Mouse (Mus musculus) cerebellum, postnatal 10 days (tissue): Measurements from ENCODE around the gene Cdyl2.
A peak's percentile ranks its signal among the peaks of the same experiment; 100 is the strongest.

Experiments used
- DNase-seq, 2 experiments: peaks; one replicate each; pipeline ENCODE4 v3.0.0; 2021; ENCODE audit warnings: mixed read lengths in 2 of 2

The Cdyl2 gene

DNA sequence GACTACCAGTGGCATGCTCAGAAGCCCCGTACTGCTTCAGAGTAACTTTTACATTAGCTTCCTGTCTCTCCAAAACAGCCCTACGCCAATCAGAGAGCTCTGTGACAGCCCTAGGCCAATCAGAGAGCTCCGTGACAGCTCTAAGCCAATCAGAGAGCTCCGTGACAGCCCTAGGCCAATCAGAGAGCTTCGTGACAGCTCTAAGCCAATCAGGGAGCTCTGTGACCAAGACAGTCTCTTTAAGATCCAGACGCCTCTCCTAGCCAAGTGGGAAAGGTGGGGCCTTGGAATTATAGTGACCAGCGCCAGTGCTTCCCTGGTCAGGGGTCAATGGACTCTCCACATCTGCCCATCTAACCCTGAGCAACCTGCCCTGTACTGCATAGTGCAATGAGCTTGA is 62.2 kb downstream of the Cdyl2 start:
- DNase-seq = no peak

DNA sequence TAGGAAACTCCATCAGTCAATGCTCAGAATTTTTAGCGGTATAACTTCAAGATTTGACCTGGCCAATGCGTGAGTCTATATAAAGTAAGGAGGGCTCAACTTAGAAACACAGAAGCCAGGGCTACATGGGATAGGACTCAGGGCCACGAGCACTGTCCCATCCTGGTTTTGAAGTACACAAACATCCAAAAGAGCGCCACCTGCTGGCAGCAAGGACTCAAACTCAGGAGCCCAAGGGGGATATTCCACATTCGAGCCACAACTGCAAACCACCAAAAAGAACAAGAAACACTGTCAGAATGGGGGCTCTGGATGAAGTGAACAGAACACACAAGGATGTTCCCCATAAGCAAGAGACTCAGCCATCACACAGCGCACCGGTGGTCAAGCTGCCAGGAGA is 63.8 kb downstream of the Cdyl2 start:
- DNase-seq = no peak

DNA sequence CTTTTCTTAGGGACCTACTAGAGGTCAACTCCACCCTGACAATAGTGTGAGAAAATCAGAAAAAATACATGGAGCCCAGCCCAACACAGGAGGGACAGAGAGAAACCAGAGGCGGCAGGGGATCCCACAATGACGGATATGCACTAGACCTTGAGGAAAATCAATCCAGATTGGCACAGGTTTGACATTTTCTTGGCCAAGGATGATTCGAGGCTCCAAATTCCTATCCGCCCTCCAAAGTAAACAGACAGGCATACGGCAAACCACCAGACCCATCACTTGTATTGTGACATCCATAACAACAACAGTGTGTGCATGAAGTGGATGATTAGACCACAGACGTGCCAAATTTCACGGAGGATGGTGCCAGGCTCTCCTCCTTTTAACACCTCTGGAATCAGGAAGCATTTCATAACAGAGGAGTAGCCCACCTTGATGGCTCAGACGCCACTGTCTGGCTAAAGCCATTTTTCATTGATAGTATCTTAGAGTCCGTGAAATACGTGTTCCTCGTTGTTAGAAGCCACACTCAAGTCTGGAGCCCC is 65.9 kb downstream of the Cdyl2 start:
- DNase-seq = peak; percentile 19 to 22

DNA sequence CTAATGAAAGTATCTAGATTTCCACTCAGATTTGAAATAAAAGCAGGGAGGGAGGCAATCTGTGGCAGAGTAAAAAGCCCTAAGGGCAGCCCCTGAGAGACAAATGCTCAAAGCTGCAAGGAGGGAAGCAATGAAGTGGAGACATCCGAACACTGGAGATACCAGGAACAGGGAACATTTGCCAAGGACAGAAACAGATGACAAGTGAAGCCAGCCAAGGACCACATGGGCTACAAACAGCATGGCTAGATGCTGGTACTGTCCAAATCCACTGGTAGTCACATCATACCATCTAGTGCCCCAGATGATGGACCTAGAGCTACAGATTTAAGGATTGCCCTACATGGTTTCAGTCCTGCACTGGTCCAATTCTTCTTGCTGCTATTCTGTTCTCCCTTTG is 71.3 kb downstream of the Cdyl2 start:
- DNase-seq = no peak

DNA sequence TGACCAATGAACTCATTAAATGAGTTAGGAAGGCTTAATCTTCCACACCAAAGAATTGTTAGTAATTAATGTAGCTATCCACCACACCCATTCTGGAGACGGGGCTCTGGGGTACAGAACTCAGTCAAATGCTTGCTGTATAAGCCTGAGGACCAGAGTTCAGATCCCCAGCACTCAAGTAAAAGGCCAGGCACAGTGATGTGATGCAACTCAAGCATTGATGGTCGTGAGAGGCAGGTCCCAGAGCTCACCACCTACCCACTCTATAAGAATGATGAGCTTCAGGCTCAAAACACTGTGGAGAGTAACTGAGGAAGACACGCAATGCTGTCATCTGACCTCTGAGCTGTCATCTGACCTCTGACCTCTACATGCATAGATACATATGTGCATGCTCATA is 76.0 kb downstream of the Cdyl2 start:
- DNase-seq = no peak

DNA sequence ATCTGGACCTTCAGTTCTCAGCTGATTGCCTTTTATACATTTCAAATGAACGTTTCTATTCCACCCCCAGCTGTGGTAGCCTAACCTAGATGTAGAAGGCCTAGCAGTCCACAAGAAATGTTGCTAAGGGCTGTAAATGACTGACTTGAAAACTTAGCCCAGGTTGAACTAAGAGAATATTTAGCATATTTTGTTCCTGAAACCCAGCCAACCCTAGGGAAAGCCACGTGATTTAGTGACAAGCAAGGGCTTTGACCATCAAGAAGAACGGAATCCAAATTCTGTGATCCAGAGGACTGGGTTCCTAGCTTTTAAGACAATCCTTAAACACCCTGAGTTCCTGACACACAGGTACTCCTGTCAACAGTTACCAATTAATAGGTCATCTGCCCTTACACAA is 77.9 kb downstream of the Cdyl2 start:
- DNase-seq = no peak

DNA sequence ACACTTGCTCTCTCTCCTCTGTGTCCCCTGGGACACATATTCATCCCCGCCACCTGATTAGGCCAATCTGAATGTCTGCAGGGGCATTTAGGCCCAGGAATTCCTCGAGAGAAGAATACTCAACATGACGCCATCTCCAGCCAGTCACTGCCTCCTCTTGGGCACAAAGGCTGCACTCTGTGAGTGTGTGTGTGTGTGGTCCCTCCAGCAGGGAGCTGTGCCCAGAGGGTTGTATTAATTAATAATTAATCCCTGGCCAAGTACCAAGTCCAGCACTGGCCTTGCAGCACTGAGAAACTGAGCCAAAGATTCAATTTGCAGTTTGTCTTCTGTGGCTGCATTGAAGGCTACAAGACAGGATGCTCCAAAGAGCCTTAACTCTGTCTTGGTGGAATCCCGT is 79.8 kb downstream of the Cdyl2 start:
- peak; percentile 47 to 49 for DNase-seq

DNA sequence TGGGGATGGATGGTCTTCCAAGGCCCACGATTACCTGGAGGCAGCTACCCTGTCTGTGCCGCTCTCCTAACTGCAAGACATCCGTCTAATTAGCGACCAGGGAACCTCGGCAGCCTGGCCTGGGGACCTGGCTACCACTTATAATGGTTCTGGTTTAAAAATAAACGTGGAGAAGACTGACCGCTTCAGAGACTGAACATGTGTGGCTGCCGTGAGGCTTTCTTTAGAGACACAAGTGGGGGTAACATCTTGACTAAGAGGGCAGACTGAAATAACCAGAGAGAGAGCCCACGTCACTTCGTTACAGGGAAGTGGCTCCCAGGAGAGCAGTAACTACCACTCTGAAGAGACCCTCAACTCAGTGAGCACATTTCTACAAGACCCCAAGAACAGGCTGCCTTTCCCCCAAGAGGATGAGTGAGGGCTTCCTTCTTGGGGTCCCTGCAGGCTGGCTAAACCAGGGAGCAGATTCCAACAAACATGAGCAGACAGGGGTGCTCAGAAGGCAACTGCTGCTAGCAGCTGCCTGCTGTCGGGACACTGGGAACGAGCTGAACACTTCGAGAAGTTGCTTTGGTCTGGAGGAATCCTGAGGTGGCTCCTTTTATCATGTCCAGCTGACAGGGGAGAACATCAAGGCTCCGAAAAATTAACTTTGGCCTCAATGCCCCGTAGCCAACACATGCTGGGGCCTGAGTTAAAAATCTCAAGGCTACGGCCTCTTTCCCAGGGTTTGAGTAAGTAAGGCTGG is 82.6 kb downstream of the Cdyl2 start:
- DNase-seq = no peak

DNA sequence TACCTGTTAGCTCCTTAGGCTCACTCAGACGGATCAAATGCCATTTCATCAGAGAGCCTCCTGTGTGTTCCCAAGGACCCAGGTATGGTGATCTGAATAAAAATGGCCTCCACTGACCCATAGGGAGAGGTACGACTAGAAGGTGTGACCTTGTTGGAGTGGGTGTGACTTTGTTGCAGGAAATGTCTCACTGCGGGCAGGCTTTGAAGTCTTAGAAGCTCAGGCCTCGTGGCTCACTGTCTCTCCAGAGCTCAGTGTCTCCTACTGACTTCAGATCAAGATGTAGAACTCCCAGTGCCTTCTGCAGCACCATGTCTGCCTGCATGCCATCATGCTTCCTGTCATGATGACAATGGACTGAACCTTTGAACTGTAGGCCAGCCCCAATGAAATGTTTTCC is 87.4 kb downstream of the Cdyl2 start:
- no peak for DNase-seq

DNA sequence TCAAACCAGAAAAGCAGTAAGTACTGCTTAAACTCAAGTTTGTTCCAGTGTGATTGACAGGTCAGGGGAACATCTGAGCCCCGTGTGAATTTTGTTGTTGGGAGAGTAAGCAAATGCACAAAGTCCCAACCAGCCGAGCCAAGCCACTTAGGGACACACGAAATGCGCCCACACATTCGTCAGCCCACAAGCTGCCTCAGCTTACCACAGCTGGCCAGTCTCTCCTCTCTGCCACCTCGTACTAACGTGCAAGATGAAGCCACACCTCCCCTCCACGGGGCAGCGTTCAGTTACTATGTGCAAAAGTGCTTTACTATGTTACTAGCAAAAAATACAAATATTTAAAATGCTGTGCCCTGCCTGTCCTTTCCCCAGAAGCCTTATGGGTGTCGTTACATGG is 91.9 kb downstream of the Cdyl2 start:
- no peak for DNase-seq

DNA sequence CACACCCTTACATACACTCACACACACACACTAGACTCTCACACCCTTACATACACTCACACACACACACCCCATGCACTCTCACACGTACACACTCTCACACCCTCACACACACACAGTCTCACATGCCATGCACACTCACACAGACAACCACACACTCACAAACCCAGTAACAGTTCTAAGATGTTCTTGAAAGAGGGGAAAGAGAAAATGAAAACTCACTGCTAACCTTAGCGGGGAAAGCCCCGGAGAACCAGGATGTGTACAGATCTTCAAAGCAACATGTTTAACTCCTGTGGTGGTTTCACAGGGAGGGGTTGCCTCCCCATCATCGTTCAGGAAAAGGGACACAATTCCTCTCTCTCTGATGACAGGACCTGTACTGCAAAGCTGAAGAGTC is 94.8 kb downstream of the Cdyl2 start:
- DNase-seq = no peak

DNA sequence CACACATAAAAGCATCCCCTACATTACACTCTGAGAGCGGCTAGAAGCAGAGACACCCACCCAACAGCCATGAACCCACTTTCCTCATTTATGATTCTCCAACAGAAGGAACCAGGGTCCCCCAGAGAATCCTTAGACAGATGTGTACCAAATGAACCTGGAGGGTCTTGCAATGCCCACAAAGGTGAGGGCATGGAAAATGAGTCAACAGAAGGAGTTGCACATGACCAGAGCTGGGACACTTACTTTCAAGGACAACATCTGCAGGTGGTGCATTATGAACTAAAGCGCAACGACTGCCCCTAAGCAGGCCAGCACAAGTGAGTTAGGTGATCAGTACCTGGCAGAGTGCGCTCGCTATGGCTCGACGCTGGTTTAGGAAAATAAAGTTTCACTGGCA is 95.6 kb downstream of the Cdyl2 start:
- no peak for DNase-seq

DNA sequence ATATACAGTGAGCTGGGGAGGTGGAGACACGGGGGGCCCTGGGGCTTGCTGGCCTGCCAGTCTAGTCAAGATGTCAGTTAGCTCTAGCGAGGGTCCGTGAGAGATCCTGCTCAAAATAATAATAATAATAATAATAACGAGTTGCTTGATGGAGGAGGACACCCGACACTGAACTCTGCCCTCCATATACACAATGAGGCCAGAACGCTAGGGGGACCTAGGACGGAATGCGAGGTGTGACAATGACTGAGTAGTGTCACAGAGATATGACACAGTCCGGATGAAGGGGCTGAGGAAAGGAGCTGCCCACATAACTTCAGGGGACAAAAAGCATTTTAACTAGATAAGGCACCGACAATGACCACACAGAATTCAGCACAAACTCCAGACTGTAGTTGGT is 96.4 kb downstream of the Cdyl2 start:
- no peak for DNase-seq

DNA sequence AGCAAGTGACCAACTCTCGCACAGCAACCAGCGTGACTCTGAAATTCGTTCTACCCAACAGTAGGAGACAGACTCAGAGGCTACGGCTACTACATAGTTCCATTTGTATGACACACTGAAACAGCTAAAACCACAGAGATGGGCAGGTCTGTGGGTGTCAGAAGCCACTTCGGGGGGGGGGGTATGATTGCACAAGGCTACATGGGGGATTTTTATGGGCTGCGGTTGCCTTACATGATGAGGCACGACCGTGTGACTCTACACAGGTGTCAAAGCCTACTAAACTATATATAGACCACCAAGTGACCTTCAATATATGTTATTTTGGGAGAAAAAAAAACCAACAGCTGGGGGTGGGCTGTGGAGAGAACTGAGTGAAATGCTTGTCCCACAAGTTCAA is 96.8 kb downstream of the Cdyl2 start:
- no peak for DNase-seq

DNA sequence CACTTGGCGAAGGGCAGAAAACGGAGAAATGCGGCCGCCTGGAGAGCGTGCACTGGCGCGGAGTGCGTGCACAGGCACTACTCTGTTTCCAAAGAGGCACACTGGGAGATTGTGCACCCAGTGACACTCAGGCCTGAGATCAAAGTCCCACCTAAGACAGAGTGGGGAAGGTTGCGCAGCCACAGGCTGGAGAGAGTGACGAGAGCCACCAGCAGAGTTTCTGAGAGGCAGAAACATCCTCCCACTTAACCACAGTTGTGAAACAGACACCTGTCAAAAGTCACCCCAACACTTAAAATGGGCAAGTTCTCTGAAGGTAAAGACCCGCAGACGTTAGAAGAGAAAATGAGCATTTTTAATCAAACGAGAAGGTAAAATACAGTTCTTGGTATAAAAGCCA is 97.5 kb downstream of the Cdyl2 start:
- DNase-seq = no peak

DNA sequence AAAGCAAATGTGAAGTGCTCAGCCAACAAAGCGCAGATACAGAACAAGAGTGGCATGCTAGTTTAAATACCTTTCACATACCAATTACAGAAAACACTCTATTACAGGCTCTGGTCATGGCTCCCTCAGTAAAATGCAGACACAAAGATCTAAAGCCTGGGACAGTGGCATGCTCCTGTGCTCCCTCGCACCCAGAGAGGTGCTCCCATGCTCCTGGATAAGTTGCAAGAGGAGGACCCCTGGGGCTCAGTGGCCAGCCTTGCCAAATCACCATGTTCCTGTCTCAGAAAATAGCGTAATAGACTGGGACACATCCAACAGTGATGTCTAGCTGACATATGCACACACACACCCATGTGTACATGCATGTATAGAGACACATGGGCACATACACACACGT is 98.4 kb downstream of the Cdyl2 start:
- DNase-seq = no peak

DNA sequence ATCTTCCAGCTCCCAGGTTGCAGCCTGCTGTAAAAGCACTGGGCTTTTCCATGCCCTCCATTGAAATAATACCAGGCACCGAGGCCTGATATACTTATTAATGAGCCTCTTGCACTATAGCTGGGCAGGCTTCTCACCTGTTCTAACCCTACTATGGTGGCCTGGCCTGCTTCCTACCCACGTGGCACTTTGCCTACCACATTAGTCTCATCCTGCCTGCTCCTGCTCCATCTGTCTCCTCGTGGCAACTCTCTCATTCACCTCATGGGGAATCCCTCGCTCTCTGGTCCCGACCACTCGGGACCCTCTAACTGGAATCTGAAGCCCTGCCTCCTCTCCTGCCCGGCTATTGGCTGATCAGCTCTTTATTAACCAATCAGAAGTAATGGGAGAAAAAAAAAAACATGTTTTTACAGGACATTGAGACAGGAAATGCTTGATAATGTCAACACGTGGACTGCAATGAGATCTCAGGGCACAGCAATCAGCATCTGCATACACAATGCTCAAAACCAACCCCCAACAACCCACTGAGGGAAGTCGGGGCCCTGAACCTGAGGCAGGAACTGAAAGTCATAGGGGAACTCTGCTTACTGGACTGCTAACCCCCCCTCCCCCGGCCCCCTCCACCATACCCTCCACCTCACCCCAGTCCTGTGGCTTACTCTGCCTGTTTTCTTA is 99.2 kb downstream of the Cdyl2 start:
- peak; percentile 72 to 75 for DNase-seq

DNA sequence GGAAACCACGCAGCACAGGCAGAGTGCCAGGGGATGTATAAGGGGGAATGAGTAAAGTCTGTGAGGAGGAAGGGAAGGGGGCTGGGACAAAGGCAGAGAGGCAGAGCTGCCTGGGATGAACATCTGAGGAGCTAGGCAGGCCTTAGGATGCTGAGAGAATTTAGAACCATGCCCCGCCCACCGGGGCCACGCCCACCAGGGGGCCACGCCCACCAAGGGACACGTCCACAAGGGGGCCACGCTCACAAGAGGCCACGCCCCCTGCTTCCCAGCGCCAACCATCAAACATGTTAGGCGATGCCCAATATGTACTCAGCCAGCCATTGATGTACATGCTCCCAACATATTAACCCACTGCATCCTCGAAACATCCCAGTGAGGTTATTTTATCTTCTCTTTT is 102.7 kb downstream of the Cdyl2 start:
- no peak for DNase-seq

DNA sequence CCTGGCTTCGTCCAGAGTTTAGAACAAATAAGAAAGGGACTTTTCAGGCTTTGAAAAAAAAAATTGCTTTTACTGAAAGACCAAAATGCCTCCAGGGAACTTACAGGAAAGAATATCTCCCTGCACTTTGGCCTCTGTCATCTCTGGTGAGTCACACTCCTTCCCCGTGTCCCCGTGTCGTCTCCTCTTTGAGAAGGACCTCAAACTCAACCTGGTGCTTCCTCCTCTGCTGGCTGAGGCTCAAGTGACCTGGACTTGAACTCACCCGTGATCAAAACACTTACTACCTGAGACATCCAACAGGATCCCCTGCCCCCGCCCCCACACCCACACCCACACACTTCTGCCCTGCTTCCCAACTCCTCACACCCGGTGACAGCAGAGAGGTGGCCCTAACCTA is 103.8 kb downstream of the Cdyl2 start:
- no peak for DNase-seq

DNA sequence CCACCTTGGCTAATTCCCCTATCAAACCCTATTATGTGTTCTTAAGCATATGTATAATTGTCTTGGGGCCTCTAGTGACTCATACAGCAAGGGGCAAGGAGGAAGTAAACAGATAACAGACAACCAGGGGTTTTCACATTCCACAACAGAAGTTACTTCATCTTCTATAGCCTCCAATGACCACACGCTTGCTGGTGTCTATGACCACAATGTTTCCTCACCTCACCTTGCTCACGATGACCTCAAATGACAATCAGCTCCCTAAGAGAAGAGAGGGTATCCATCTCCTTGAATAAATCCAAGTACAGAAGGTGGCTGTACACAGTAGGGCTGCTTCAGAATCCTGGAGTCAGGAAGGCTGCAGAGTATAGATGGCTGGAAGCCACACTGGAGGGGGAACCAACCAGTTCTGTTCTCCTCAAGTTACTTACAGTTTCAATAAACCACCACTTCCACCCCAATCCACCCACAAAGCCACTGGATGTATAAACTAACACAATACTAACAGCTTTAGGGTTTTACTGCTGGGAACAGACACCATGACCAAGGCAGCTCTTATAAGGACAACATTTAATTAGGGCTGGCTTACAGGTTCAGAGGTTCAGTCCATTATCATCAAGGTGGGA is 104.8 kb downstream of the Cdyl2 start:
- no peak for DNase-seq

DNA sequence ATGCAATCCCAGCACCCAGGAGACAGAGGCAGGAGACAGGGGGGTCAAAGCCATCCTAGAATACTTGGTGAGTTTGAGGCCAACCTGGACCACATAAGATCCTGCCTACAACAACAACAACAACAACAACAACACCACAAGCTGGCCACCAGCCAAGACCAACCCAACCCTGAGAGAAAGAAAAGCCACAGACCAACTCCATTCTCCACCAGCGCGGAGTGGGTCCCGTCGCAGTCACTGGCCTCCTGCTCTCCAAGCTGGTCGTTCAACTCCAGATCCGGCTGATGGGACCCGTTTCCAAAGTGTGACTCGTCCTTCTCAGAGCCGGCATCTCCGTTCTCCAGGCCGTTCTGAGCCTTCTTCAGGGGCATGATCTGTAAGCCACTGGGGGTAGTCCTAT is 109.2 kb downstream of the Cdyl2 start:
- DNase-seq = no peak

DNA sequence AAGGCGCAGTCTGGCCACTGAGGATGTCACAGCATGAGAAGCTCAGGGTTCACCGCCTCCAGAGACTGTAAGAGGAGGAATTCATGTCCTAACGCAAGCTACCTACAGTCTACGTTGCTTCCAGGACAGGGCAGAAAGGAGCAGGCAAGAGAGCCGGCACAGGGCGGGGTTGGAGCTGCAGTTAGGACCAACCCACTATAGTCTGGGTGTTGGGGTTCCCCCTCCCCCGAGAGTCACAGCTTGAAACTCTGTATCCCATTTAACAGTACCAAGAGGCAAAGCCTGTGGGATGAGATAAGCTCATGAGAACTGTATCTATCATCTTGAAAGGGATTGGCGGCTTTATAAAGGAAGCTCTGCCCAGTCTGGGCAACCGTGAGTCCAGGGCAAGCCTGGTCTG is 110.5 kb downstream of the Cdyl2 start:
- no peak for DNase-seq

DNA sequence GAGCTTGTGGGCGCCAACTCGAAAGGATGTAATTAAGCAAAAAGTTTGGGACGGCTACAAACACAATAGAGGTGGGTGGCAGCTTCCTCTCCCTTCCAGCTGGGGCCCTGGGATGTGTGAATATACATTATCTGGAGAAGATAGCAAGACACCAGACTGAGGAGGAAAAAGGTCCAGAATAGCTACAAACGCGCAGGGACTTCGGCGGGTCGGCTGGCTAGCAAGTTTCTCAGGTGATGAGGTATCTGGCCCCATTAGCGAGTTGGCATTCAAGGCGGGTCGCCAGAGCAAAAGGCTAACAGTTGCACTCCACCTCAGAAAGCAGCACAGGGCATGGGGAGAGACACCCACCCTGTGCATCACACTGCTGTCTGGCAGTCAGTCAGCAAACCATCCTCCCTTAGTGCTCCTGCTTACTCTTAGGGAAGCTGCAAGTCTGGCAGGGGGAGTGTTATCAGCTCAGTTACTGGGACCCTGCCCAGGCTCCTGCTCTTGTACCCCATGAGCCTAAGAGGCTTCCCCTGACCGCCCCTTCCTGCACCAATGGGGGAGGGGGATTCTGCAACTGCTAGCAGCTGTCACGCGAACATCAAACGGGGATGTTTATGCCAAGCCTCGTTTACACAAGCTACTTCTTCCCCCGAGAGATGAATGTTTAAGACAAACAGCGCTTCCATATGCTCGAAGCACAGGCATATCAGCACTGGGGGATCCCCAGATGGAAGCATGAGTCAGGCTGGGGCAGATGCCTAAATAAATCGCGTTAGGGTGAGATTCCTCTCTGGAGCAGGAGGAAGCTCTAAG is 111.4 kb downstream of the Cdyl2 start:
- DNase-seq = peak in 1 of 2 experiments; percentile 21
